Mouse (Mus musculus): ENCODE measurements around the gene Il33. TPM values are rescaled to one million over a fixed set of nuclear protein-coding genes. Genes with fewer than 3 reads are reported as not detected.

The Il33 gene
- total RNA-seq (2023; ENCODE audit: inconsistent age): not detected in 4 replicates

DNA sequence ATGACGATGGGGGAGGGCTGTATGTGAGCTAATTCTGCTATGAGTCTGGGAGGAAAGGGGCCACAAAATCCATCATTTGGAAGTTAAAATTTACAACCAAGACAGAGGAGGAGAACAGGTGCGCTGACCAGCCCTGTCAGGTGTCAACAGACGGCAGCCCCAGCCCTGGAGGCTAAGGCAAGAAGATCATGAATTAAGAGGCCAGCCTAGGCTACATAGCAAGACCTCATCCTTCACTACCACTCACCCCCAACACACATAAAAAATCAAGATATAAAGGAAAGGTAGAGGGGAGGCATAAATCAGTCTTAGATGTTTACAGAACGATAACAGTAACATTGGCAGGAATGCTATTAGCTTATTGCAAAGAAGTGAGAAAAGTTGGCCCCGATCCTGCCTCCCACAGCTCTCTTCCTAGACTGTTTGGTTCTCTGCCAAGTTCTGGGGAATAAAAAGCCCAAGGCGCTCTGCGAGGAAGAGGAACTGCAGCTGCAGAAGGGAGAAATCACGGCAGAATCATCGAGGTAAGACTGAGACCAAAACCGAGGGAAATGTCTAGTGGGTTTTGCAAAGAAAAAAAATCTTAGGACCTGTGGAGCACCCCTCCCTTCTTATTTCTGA is at the start of gene Il33:
Gene Il33 (plus strand): TSS at position 477 of the 621 bp plus-strand sequence.

DNA sequence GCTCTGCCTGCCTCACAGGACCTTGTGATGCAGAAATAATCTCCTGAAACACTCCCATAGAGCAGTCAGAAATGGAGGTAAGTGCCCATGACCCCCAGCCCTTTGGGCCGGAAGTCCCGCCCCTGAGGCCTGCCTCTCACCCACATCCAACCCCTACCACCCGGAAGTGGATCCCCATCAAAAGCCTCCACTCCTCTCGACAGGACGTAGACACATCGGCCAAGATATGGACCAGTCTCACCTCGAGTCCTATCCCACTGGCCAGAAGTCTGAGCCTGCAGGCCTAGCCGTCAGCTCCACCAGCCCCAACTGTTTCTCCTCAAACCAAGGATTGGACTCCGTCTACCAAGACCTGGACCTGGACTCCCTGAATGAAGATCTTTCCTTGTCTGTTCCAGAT is 78.7 kb downstream of the Il33 start, which contains the start of gene Trpd52l3:
Gene Trpd52l3 (plus strand): TSS at position 170 of the 400 bp plus-strand sequence.

Other genes with a start within 250 kb of the Il33 start
- 0.78 TPM in 1 of 4 replicates, not detected in the others for gene Mlana, start 227.3 kb upstream of the Il33 start, total RNA-seq (2023; ENCODE audit: inconsistent age)
- 26.0 to 30.6 TPM (median 28.2 TPM) in 4 replicates for gene 9930021J03Rik, start 119.1 kb upstream of the Il33 start, total RNA-seq (2023; ENCODE audit: inconsistent age)
- 25.5 to 28.3 TPM (median 27.5 TPM) in 4 replicates for gene Ranbp6, start 112.1 kb upstream of the Il33 start, total RNA-seq (2023; ENCODE audit: inconsistent age)
- gene Trpd52l3, start 78.7 kb downstream of the Il33 start, total RNA-seq (2023; ENCODE audit: inconsistent age): not detected in 4 replicates
- 71.7 to 90.2 TPM (median 79.6 TPM) in 4 replicates for gene Uhrf2, start 105.4 kb downstream of the Il33 start, total RNA-seq (2023; ENCODE audit: inconsistent age)

Data from B cell, adult (primary cell).